Mouse (Mus musculus): ENCODE results near the gene Rbm38. TPM values are rescaled to one million over a fixed set of nuclear protein-coding genes. Genes with fewer than 3 reads are reported as not detected.
A peak's percentile ranks its signal among the peaks of the same experiment; 100 is the strongest.

The Rbm38 gene
- total and polyA plus RNA-seq, 2 experiments from 2014 or later = 119 to 135 TPM

- peak overlapping the region; percentile 87 for H3K4me3 ChIP-seq (ENCODE audit: low read depth, low read length)
- no peaks in the 10 kb centered on the region for H3K9me3 ChIP-seq (replicated peaks; ENCODE audit: control insufficient read depth, low read length)
- no peak for ATAC-seq (ENCODE audit: insufficient read depth, low read depth)
- no peaks in the 10 kb centered on the region for H3K27me3 ChIP-seq (ENCODE audit: control insufficient read depth, insufficient read depth, low read length)
- peak overlapping the region; percentile 94 for H3K4me2 ChIP-seq (ENCODE audit: low read depth, low read length)
- peak overlapping the region; percentile 18 for H3K27ac ChIP-seq (ENCODE audit: low read depth)
- 16% methylated on average over 4 of the region's 4 CpGs for WGBS
- peak overlapping the region; percentile 68; the same call in 1 of the 2 replicates for H3K9ac ChIP-seq (replicated peaks; ENCODE audit: low read depth, low read length)
- TF ChIP-seq EP300 (IDR thresholded peaks at IDR 0.05; ENCODE audit: low read depth) (no peak), CTCF (IDR thresholded peaks at IDR 0.05; ENCODE audit: low read depth) (no peak)
- H3K4me1 ChIP-seq (ENCODE audit: control insufficient read depth, insufficient read depth) = peaks cover 69% of the 10 kb centered on the region
- peaks cover 42% of the 10 kb centered on the region for H3K36me3 ChIP-seq (replicated peaks; ENCODE audit: control insufficient read depth, insufficient read depth, low read length)
- DNase-seq (ENCODE audit: low spot score) = no peak
Observed at GRCm38 (mm10) chr2:173024938-173025337, 4.6 kb downstream of the Rbm38 start.

GRCm38 (mm10) chr2:173026286-173026685 lies 6.0 kb downstream of the Rbm38 start:
- H3K9me3 ChIP-seq (replicated peaks; ENCODE audit: control insufficient read depth, low read length) = no peaks in the 10 kb centered on the region
- H3K36me3 ChIP-seq (replicated peaks; ENCODE audit: control insufficient read depth, insufficient read depth, low read length) = peaks cover 54% of the 10 kb centered on the region
- 0 out of 2 replicates have a peak overlapping the region, but pooled peaks have one; percentile 18 for H3K27ac ChIP-seq (ENCODE audit: low read depth)
- ATAC-seq (ENCODE audit: insufficient read depth, low read depth) (no peak), DNase-seq (ENCODE audit: low spot score) (no peak)
- TF ChIP-seq EP300 (IDR thresholded peaks at IDR 0.05; ENCODE audit: low read depth) (no peak), CTCF (IDR thresholded peaks at IDR 0.05; ENCODE audit: low read depth) (no peak)
- peak overlapping the region; percentile 36; the same call in 1 of the 2 replicates for H3K9ac ChIP-seq (replicated peaks; ENCODE audit: low read depth, low read length)
- H3K4me1 ChIP-seq (ENCODE audit: control insufficient read depth, insufficient read depth) = peaks cover 71% of the 10 kb centered on the region
- peak overlapping the region; percentile 94 for H3K4me2 ChIP-seq (ENCODE audit: low read depth, low read length)
- WGBS = 45% methylated on average over 5 of the region's 5 CpGs
- H3K4me3 ChIP-seq (ENCODE audit: low read depth, low read length) = peak overlapping the region; percentile 87; the same call in 1 of the 2 replicates
- no peaks in the 10 kb centered on the region for H3K27me3 ChIP-seq (ENCODE audit: control insufficient read depth, insufficient read depth, low read length)

DNA sequence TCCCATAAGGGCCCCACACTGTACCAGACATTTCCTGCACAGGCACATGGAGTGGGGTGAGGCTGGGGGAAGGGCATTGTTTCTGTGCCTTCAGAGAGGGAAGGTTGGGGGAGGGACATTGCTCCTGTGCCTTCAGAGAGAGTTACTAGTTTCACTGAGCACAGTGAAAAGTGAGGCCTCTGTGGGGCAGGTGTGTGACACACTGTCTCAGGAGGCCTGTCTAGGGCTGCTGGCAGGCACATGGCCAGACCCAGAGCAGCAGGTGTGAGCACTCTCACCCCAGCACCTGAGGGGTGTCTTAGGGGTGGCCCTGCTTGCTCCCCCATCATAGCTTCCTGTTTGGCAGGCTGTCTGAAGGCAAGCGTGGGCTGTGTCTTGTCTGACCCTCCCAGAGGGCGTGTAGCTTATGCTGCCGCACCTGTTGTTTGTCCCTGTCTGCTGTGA lies 6.4 kb downstream of the Rbm38 start:
- no peak for DNase-seq (ENCODE audit: low spot score)
- Histone ChIP-seq H3K27me3 (ENCODE audit: control insufficient read depth, insufficient read depth, low read length) (no peaks in the 10 kb centered on the region), H3K9me3 (replicated peaks; ENCODE audit: control insufficient read depth, low read length) (no peaks in the 10 kb centered on the region), H3K4me2 (ENCODE audit: low read depth, low read length) (peak overlapping the region; percentile 94), H3K27ac (ENCODE audit: low read depth) (peak overlapping the region; percentile 18; the same call in 1 of the 2 replicates), H3K36me3 (replicated peaks; ENCODE audit: control insufficient read depth, insufficient read depth, low read length) (peaks cover 59% of the 10 kb centered on the region), H3K9ac (replicated peaks; ENCODE audit: low read depth, low read length) (peak overlapping the region; percentile 36; the same call in 1 of the 2 replicates), H3K4me1 (ENCODE audit: control insufficient read depth, insufficient read depth) (peaks cover 71% of the 10 kb centered on the region), H3K4me3 (ENCODE audit: low read depth, low read length) (peak overlapping the region; percentile 87; the same call in 1 of the 2 replicates)
- no peak for ATAC-seq (ENCODE audit: insufficient read depth, low read depth)
- 35% methylated on average over 3 of the region's 3 CpGs for WGBS
- no peak for TF ChIP-seq EP300 (IDR thresholded peaks at IDR 0.05; ENCODE audit: low read depth)
- TF ChIP-seq CTCF (IDR thresholded peaks at IDR 0.05; ENCODE audit: low read depth) = no peak

DNA sequence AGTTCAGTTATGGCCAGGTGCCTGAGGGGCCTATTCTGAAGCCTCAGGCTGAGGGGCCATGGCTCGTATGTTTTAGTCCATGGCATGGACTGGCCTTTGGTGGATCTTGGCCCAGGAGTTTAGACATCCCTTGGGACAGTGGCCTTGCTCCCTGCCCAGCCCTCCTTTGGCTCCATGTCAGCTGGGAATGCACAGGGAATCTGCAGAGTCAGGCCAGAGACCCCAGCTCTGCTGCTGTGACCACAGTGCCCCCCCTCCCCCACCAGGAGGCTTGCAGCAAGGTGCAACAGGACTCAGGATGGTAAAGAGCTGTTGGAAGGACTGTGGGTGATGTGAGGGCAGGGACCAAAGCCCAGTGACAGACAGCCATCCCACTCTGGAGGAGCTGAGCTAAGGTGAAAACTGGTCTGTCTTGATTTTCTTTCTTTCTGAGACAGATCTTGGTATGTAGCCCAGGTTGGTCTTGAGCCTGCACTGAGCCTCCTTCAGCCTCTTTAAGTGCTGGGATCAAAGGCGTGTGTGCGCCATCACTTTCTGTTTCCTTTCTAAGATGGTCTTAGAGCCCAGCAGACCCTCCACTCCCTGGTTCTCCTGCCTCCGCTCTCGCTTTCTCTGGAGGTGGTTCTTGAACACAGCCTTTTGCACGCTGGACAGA lies 7.0 kb downstream of the Rbm38 start:
- peaks cover 71% of the 10 kb centered on the region for H3K4me1 ChIP-seq (ENCODE audit: control insufficient read depth, insufficient read depth)
- TF ChIP-seq CTCF (IDR thresholded peaks at IDR 0.05; ENCODE audit: low read depth) (no peak), EP300 (IDR thresholded peaks at IDR 0.05; ENCODE audit: low read depth) (no peak)
- no peaks in the 10 kb centered on the region for H3K27me3 ChIP-seq (ENCODE audit: control insufficient read depth, insufficient read depth, low read length)
- 65% methylated on average over 6 of the region's 6 CpGs for WGBS
- H3K4me2 ChIP-seq (ENCODE audit: low read depth, low read length) = peak overlapping the region; percentile 94; the same call in 1 of the 2 replicates
- no peaks in the 10 kb centered on the region for H3K9me3 ChIP-seq (replicated peaks; ENCODE audit: control insufficient read depth, low read length)
- peaks cover 63% of the 10 kb centered on the region for H3K36me3 ChIP-seq (replicated peaks; ENCODE audit: control insufficient read depth, insufficient read depth, low read length)
- ATAC-seq (ENCODE audit: insufficient read depth, low read depth) = no peak
- no peak overlapping the region for H3K9ac ChIP-seq (replicated peaks; ENCODE audit: low read depth, low read length)
- DNase-seq (ENCODE audit: low spot score) = no peak
- H3K4me3 ChIP-seq (ENCODE audit: low read depth, low read length) = peak overlapping the region; percentile 2; the same call in 1 of the 2 replicates
- H3K27ac ChIP-seq (ENCODE audit: low read depth) = peak overlapping the region; percentile 18; the same call in 1 of the 2 replicates

DNA sequence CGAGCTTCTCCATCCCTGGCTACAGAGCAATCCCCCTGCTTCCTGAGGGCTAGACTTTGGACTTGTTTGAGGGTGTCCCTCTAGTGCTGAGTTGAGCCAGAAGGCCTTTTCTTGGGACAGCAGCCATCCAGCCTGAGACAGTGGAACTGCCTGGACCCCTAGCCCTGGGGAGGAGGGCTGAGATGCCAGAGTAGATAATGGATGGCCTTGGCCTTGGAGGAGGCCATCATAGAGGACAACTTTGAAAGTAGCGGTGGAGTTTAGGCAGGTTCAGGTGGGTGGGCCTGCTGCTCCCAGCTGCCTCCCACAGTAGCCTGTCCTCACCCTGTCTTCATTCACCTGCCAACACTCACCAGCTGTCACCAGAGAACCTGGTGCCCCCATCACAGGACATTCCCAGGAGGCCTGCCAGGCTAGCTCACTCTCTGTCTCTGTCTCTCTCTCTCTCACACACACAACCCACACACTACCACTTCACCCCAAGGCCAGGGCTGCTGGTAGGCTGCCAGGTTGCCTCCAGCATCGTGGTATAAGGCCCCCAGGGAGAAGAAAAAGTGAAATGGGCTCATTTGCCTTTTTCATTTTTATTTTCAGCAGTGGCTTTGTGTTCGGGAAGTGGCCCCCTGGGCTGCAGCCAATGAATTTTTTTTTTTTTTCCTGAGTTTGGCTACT lies 7.7 kb downstream of the Rbm38 start:
- Histone ChIP-seq H3K4me3 (ENCODE audit: low read depth, low read length) (no peak overlapping the region), H3K4me2 (ENCODE audit: low read depth, low read length) (no peak overlapping the region), H3K9me3 (replicated peaks; ENCODE audit: control insufficient read depth, low read length) (no peaks in the 10 kb centered on the region), H3K4me1 (ENCODE audit: control insufficient read depth, insufficient read depth) (peaks cover 71% of the 10 kb centered on the region), H3K27ac (ENCODE audit: low read depth) (peak overlapping the region; percentile 18; the same call in 1 of the 2 replicates), H3K27me3 (ENCODE audit: control insufficient read depth, insufficient read depth, low read length) (no peaks in the 10 kb centered on the region), H3K9ac (replicated peaks; ENCODE audit: low read depth, low read length) (no peak overlapping the region), H3K36me3 (replicated peaks; ENCODE audit: control insufficient read depth, insufficient read depth, low read length) (peaks cover 70% of the 10 kb centered on the region)
- ATAC-seq (ENCODE audit: insufficient read depth, low read depth) (peak; percentile 19; the same call in 1 of the 2 replicates), DNase-seq (ENCODE audit: low spot score) (no peak)
- 40% methylated on average over 4 of the region's 4 CpGs for WGBS
- TF ChIP-seq EP300 (IDR thresholded peaks at IDR 0.05; ENCODE audit: low read depth) (no peak), CTCF (IDR thresholded peaks at IDR 0.05; ENCODE audit: low read depth) (no peak)
